Mouse (Mus musculus) limb, embryonic 14.5 days (tissue): ENCODE data around the gene Gm20695. TPM values are rescaled to one million over a fixed set of nuclear protein-coding genes. Genes with fewer than 3 reads are reported as not detected.

ENCODE experiments used
- ATAC-seq: fragments of 200-750 bp; cut with Nextera tagmentation; 2 replicates; pipeline ENCODE4 v1.8.0; 2017; ENCODE audit warnings: low read depth, moderate number of reproducible peaks, moderate TSS enrichment; ENCODE audit not compliant: low FRiP score
- DNase-seq: peaks from one replicate; pipeline ENCODE4 v3.0.0-alpha.2; 2015; ENCODE audit warnings: low spot score
- H3K27ac ChIP-seq: fragments of 300-500 bp; sonication (generic); replicated peaks from 2 replicates; pipeline ENCODE4 v1.5.1; 2014; ENCODE audit warnings: low read depth, mild to moderate bottlenecking, low read length, moderate library complexity, mixed read lengths
- H3K27me3 ChIP-seq: fragments of 300-500 bp; sonication (generic); 2 replicates; pipeline ENCODE4 v1.6.1; 2014; ENCODE audit warnings: low read length, mixed read lengths; ENCODE audit not compliant: control insufficient read depth, insufficient read depth
- H3K36me3 ChIP-seq: fragments of 300-500 bp; sonication (generic); 2 replicates; pipeline ENCODE4 v1.6.1; 2014; ENCODE audit warnings: mild to moderate bottlenecking, low read length, moderate library complexity, mixed read lengths; ENCODE audit not compliant: control insufficient read depth, insufficient read depth
- H3K4me1 ChIP-seq: fragments of 300-500 bp; sonication (generic); 2 replicates; pipeline ENCODE4 v1.6.1; 2014; ENCODE audit warnings: antibody characterized with exemption, low read length, mixed read lengths; ENCODE audit not compliant: control insufficient read depth, insufficient read depth
- H3K4me2 ChIP-seq: fragments of 300-500 bp; sonication (generic); replicated peaks from 2 replicates; pipeline ENCODE4 v1.6.1; 2014; ENCODE audit warnings: low read depth, mild to moderate bottlenecking, low read length, moderate library complexity; ENCODE audit not compliant: severe bottlenecking
- H3K4me3 ChIP-seq: fragments of 300-500 bp; sonication (generic); replicated peaks from 2 replicates; pipeline ENCODE4 v1.5.1; 2014; ENCODE audit warnings: low read length
- H3K9ac ChIP-seq: fragments of 300-500 bp; sonication (generic); 2 replicates; pipeline ENCODE4 v1.6.1; 2014; ENCODE audit warnings: mild to moderate bottlenecking, low read depth, low read length, moderate library complexity; ENCODE audit not compliant: severe bottlenecking
- H3K9me3 ChIP-seq: fragments of 300-500 bp; sonication (generic); 2 replicates; pipeline ENCODE4 v1.6.1; 2016; ENCODE audit warnings: low read length; ENCODE audit not compliant: control insufficient read depth
- POLR2A ChIP-seq: fragments of 200-500 bp; IDR thresholded peaks from 2 replicates; pipeline ENCODE4 v1.8.0; 2012; ENCODE audit warnings: inconsistent platforms, mild to moderate bottlenecking, moderate library complexity, borderline replicate concordance; ENCODE audit not compliant: insufficient read depth, insufficient read length; ENCODE audit errors: extremely low read depth
- WGBS: fragments of 180-500 bp; shearing (Covaris S2); extraction: QIAGEN DNeasy Blood & Tissue Kit; methylation state at CpG from one replicate; pipeline ENCODE4 v1.1.7; 2014; 5-methylcytosine and 5-hydroxymethylcytosine counted together
- microRNA-seq: library from miRNA; unstranded; fragments of <30 nt; microRNA quantifications from one replicate; pipeline ENCODE4, GENCODE M21; 2016
- polyA plus RNA-seq, 2 experiments: library from polyadenylated mRNA; depleted of rRNA in 1 of 2; stranded (reverse) in 1 of 2; unstranded in 1 of 2; fragments of >200 nt; fragmentation: Nextera tagmentation in 1 of 2; extraction: Ambion mirVana in 1 of 2; gene quantifications; 2 replicates each; pipeline versions ENCODE4 v1.2.1 to v1.2.3; 2012 to 2014

Gm20695 gene
- polyA plus RNA-seq, 2 experiments = 0.78 to 2.2 TPM

DNA sequence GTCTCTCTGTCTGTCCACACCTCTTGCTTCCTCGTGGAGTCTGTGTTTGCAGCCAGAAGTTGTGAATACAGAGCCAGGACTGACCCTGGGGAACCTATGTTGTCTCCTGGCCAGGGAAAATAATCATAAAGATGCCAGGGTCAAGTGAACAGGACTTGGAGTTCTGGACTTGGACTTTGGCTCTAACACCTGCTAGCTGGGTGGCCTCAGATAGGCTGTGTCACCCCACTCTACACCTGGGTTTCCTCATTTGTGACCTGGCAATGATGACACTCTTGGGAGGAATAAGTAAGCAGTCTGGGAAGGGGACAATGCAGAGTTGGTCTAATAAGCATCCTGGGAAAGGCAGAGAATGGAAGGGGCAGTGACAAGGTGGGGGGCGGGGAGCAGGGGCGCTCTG is 81.1 kb downstream of the Gm20695 start:
- H3K9ac ChIP-seq = no peak overlapping the region
- 85% methylated on average over 3 of the region's 3 CpGs for WGBS
- DNase-seq (no peak), ATAC-seq (no peak)
- H3K4me1 ChIP-seq = no peaks in the 10 kb centered on the region
- no peak for TF ChIP-seq POLR2A
- H3K4me3 ChIP-seq = no peak overlapping the region
- no peaks in the 10 kb centered on the region for H3K27me3 ChIP-seq
- no peaks in the 10 kb centered on the region for H3K36me3 ChIP-seq
- H3K9me3 ChIP-seq = no peaks in the 10 kb centered on the region
- H3K27ac ChIP-seq = no peak overlapping the region
- no peak overlapping the region for H3K4me2 ChIP-seq

Small RNA genes lying within 50 kb of the gene (microRNA-seq; reads per million reads assigned to microRNA genes)
- gene Gm23493 = not detected

Other genes starting within 250 kb of the Gm20695 start
- gene Mefv, start 166.6 kb upstream of the Gm20695 start, polyA plus RNA-seq (2012; rRNA removed) = 0.04 TPM in 1 of 2 replicates, not detected in the other
- gene Mefv, start 166.6 kb upstream of the Gm20695 start, polyA plus RNA-seq (2014; fragmentation: Nextera tagmentation; extraction: Ambion mirVana) = 0.10 TPM in 1 of 2 replicates, not detected in the other
- gene Zfp263, start 140.6 kb upstream of the Gm20695 start, polyA plus RNA-seq (2012; rRNA removed) = 14.6 and 16.2 TPM in 2 replicates
- gene Zfp263, start 140.6 kb upstream of the Gm20695 start, polyA plus RNA-seq (2014; fragmentation: Nextera tagmentation; extraction: Ambion mirVana) = 27.6 and 27.8 TPM in 2 replicates
- gene Olfr15, start 53.8 kb upstream of the Gm20695 start, polyA plus RNA-seq (2012; rRNA removed) = not detected in 2 replicates
- gene Olfr15, start 53.8 kb upstream of the Gm20695 start, polyA plus RNA-seq (2014; fragmentation: Nextera tagmentation; extraction: Ambion mirVana) = not detected in 2 replicates
- gene Zfp174, start 37.4 kb upstream of the Gm20695 start, polyA plus RNA-seq (2012; rRNA removed) = 2.7 and 3.0 TPM in 2 replicates
- 1.7 and 1.8 TPM in 2 replicates for gene Zfp174, start 37.4 kb upstream of the Gm20695 start, polyA plus RNA-seq (2014; fragmentation: Nextera tagmentation; extraction: Ambion mirVana)
- gene Naa60, start 12.3 kb upstream of the Gm20695 start, polyA plus RNA-seq (2012; rRNA removed) = 59.5 and 72.1 TPM in 2 replicates
- gene Naa60, start 12.3 kb upstream of the Gm20695 start, polyA plus RNA-seq (2014; fragmentation: Nextera tagmentation; extraction: Ambion mirVana) = 62.2 and 63.0 TPM in 2 replicates
- 5.1 and 7.0 TPM in 2 replicates for gene Zfp597, start 87 bp upstream of the Gm20695 start, polyA plus RNA-seq (2012; rRNA removed)
- 5.7 and 7.9 TPM in 2 replicates for gene Zfp597, start 87 bp upstream of the Gm20695 start, polyA plus RNA-seq (2014; fragmentation: Nextera tagmentation; extraction: Ambion mirVana)
- gene 1700037C18Rik, start 24.0 kb downstream of the Gm20695 start, polyA plus RNA-seq (2012; rRNA removed) = 3.2 and 6.8 TPM in 2 replicates
- gene 1700037C18Rik, start 24.0 kb downstream of the Gm20695 start, polyA plus RNA-seq (2014; fragmentation: Nextera tagmentation; extraction: Ambion mirVana) = 4.9 and 5.8 TPM in 2 replicates
- 17.3 and 28.1 TPM in 2 replicates for gene Cluap1, start 24.2 kb downstream of the Gm20695 start, polyA plus RNA-seq (2012; rRNA removed)
- 29.9 and 33.2 TPM in 2 replicates for gene Cluap1, start 24.2 kb downstream of the Gm20695 start, polyA plus RNA-seq (2014; fragmentation: Nextera tagmentation; extraction: Ambion mirVana)
- gene Nlrc3, start 92.0 kb downstream of the Gm20695 start, polyA plus RNA-seq (2012; rRNA removed) = 2.7 and 3.6 TPM in 2 replicates
- gene Nlrc3, start 92.0 kb downstream of the Gm20695 start, polyA plus RNA-seq (2014; fragmentation: Nextera tagmentation; extraction: Ambion mirVana) = 1.1 and 1.2 TPM in 2 replicates
- gene Slx4, start 119.1 kb downstream of the Gm20695 start, polyA plus RNA-seq (2012; rRNA removed) = 46.0 and 47.5 TPM in 2 replicates
- gene Slx4, start 119.1 kb downstream of the Gm20695 start, polyA plus RNA-seq (2014; fragmentation: Nextera tagmentation; extraction: Ambion mirVana) = 24.4 and 28.9 TPM in 2 replicates
- 0.01 and 0.10 TPM in 2 replicates for gene Dnase1, start 152.3 kb downstream of the Gm20695 start, polyA plus RNA-seq (2012; rRNA removed)
- 5.3 and 6.2 TPM in 2 replicates for gene Dnase1, start 152.3 kb downstream of the Gm20695 start, polyA plus RNA-seq (2014; fragmentation: Nextera tagmentation; extraction: Ambion mirVana)
- 87.6 and 95.6 TPM in 2 replicates for gene Trap1, start 193.2 kb downstream of the Gm20695 start, polyA plus RNA-seq (2012; rRNA removed)
- gene Trap1, start 193.2 kb downstream of the Gm20695 start, polyA plus RNA-seq (2014; fragmentation: Nextera tagmentation; extraction: Ambion mirVana) = 82.8 and 86.6 TPM in 2 replicates